ENCODE assay signal across 25 mouse cellular contexts in the genomic region with DNA sequence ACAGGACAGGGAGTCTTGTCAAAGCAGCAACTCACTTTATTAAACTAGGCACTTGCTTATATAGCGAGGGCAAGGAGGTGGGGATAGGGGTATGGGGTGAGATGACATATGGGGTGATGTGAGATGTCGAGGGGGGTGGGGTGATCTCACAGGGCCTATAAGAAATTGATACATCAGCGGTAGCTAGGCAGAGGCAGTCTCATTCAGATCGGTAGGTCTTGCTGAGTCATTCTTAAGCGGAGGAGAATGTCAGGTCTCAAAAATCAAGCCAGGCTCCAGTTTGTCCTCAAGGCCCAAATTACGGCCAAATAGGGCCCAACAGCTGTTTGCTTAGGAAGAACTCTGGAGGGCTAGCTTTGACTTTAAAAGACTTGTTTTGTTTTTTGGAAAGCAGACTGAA.
"Had no signal": no experiment of that assay in that cellular context is flagged by ENCODE, and none has a peak within 500 bp of the region (broad histone marks: within the 10 kb centered on the region; RNA-seq: fewer than 3 reads in every experiment).

No protein-coding gene starts in this region.

- H3K4me3 ChIP-seq: heart, embryonic 12.5 days; hindbrain, embryonic 10.5 days; hindbrain, embryonic 12.5 days; hindbrain, embryonic 15.5 days; kidney, embryonic 15.5 days; layer of hippocampus, adult 2 months; left cerebral cortex, adult 2 months; limb, embryonic 13.5 days; limb, embryonic 15.5 days; liver, embryonic 12.5 days had no signal

- H3K9ac ChIP-seq: heart, embryonic 12.5 days; hindbrain, embryonic 12.5 days; hindbrain, embryonic 15.5 days; kidney, embryonic 15.5 days; limb, embryonic 13.5 days; limb, embryonic 15.5 days; liver, embryonic 12.5 days; liver, embryonic 14.5 days had no signal

- DNase-seq: gastrocnemius, postnatal 14 days; gastrocnemius, postnatal 36 days; heart, adult 18-20 months; heart, postnatal 10 days; heart, postnatal 4 days; kidney, adult 11 months; kidney, adult 2 months; kidney, adult 9 months; kidney, postnatal 10 days; kidney, postnatal 25 days; kidney, postnatal 4 days; left cerebral cortex, postnatal 4 days had no signal

- H3K36me3 ChIP-seq: heart, embryonic 12.5 days; hindbrain, embryonic 10.5 days; hindbrain, embryonic 12.5 days; hindbrain, embryonic 15.5 days; kidney, embryonic 15.5 days; limb, embryonic 13.5 days; limb, embryonic 15.5 days; liver, embryonic 12.5 days had no signal

- H3K4me1 ChIP-seq: liver, embryonic 12.5 days had no signal

- H3K27ac ChIP-seq: hindbrain, embryonic 10.5 days; hindbrain, embryonic 12.5 days; hindbrain, embryonic 15.5 days; hindbrain, postnatal 0 days; kidney, embryonic 15.5 days; layer of hippocampus, adult 2 months; left cerebral cortex, adult 2 months; limb, embryonic 13.5 days; limb, embryonic 15.5 days; liver, embryonic 12.5 days; liver, embryonic 14.5 days had no signal

- H3K27me3 ChIP-seq: heart, embryonic 12.5 days; hindbrain, embryonic 12.5 days; hindbrain, embryonic 15.5 days; kidney, embryonic 15.5 days; limb, embryonic 13.5 days; limb, embryonic 15.5 days; liver, embryonic 12.5 days had no signal

- ATAC-seq: hindbrain, postnatal 0 days; intestine, embryonic 16.5 days; liver, embryonic 12.5 days had no signal

- H3K9me3 ChIP-seq: hindbrain, embryonic 15.5 days; kidney, embryonic 15.5 days; limb, embryonic 15.5 days had no signal

- H3K4me2 ChIP-seq: heart, embryonic 12.5 days; hindbrain, embryonic 12.5 days; hindbrain, embryonic 15.5 days; kidney, embryonic 15.5 days; limb, embryonic 13.5 days; limb, embryonic 15.5 days; liver, embryonic 12.5 days had no signal
